Mouse (Mus musculus): ENCODE results near the gene Dnajc12.

GRCm38 (mm10) chr10:63337326-63337725, 44.9 kb upstream of the Dnajc12 start:
- TF ChIP-seq CTCF (IDR thresholded peaks at IDR 0.05) (no peak), EP300 (IDR thresholded peaks at IDR 0.05; ENCODE audit: insufficient read depth, low read depth, low read length) (no peak)
